Mouse (Mus musculus) embryonic facial prominence, embryonic 11.5 days (tissue): ENCODE measurements around the gene Ddc. TPM values are rescaled to one million over a fixed set of nuclear protein-coding genes. Genes with fewer than 3 reads are reported as not detected.

Source experiments
- ATAC-seq: fragments of 200-750 bp; cut with Nextera tagmentation; replicated peaks from 2 replicates; pipeline ENCODE4 v1.8.0; 2017; ENCODE audit warnings: low read depth; ENCODE audit not compliant: insufficient number of reproducible peaks, low FRiP score, low TSS enrichment
- DNase-seq: peaks from one replicate; pipeline ENCODE4 v3.0.0-alpha.2; 2015; ENCODE audit warnings: low spot score
- H3K27ac ChIP-seq: fragments of 300-500 bp; sonication (generic); replicated peaks from 2 replicates; pipeline ENCODE4 v1.5.1; 2014; ENCODE audit warnings: mild to moderate bottlenecking, low read depth, low read length, control low read depth
- H3K27me3 ChIP-seq: fragments of 300-500 bp; sonication (generic); 2 replicates; pipeline ENCODE4 v1.6.1; 2014; ENCODE audit warnings: mild to moderate bottlenecking, low read length, moderate library complexity, mixed read lengths; ENCODE audit not compliant: control insufficient read depth, insufficient read depth
- H3K36me3 ChIP-seq: fragments of 300-500 bp; sonication (generic); replicated peaks from 2 replicates; pipeline ENCODE4 v1.6.1; 2014; ENCODE audit warnings: low read depth, mild to moderate bottlenecking, low read length, moderate library complexity, mixed read lengths; ENCODE audit not compliant: control insufficient read depth, insufficient read depth
- H3K4me1 ChIP-seq: fragments of 300-500 bp; sonication (generic); 2 replicates; pipeline ENCODE4 v1.6.1; 2014; ENCODE audit warnings: low read length, mixed read lengths; ENCODE audit not compliant: control insufficient read depth, insufficient read depth
- H3K4me2 ChIP-seq: fragments of 300-500 bp; sonication (generic); 2 replicates; pipeline ENCODE4 v1.6.1; 2014; ENCODE audit warnings: low read depth, mild to moderate bottlenecking, control low read depth, low read length, moderate library complexity
- H3K4me3 ChIP-seq: fragments of 300-500 bp; sonication (generic); 2 replicates; pipeline ENCODE4 v1.5.1; 2014; ENCODE audit warnings: low read depth, low read length, control low read depth
- H3K9ac ChIP-seq: fragments of 300-500 bp; sonication (generic); replicated peaks from 2 replicates; pipeline ENCODE4 v1.6.1; 2014; ENCODE audit warnings: mild to moderate bottlenecking, control low read depth, low read length
- H3K9me3 ChIP-seq: fragments of 300-500 bp; sonication (generic); replicated peaks from 2 replicates; pipeline ENCODE4 v1.6.1; 2016; ENCODE audit warnings: mild to moderate bottlenecking, low read length, inconsistent platforms, mixed read lengths; ENCODE audit not compliant: control insufficient read depth
- WGBS: fragments of 180-500 bp; shearing (Covaris S2); extraction: QIAGEN DNeasy Blood & Tissue Kit; methylation state at CpG from one replicate; pipeline ENCODE4 v1.1.7; 2014; 5-methylcytosine and 5-hydroxymethylcytosine counted together
- polyA plus RNA-seq: library from polyadenylated mRNA; unstranded; fragments of >200 nt; fragmentation: Nextera tagmentation; extraction: Ambion mirVana; gene quantifications from 2 replicates; pipeline ENCODE4 v1.2.1, GENCODE M21; 2014

Gene Ddc
- polyA plus RNA-seq, 1 experiment from 2014 or later, result 10.4 TPM

DNA sequence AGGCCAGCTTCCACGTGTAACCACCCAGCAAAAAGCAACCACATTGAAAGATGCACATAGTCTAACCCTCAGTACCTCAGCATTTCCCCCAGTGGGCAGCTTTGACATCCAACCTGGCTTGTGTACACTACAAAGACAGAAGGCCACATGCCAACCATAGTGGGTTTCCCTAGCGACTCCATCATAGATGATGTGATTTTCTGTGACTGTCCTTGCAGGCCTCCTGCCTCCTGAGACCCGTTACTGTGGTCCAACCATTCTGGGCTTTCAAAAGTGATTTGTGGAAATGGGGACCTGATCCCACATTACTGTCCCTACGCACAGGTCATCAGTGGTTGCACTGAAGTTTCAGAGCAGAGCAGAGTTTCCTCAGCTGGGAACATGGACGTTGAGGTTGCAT lies 123.1 kb downstream of the Ddc start:
- Histone ChIP-seq H3K36me3 (no peaks in the 10 kb centered on the region), H3K4me1 (no peaks in the 10 kb centered on the region), H3K4me3 (no peak overlapping the region), H3K27ac (no peak overlapping the region), H3K4me2 (no peak overlapping the region), H3K27me3 (no peaks in the 10 kb centered on the region), H3K9me3 (no peaks in the 10 kb centered on the region), H3K9ac (no peak overlapping the region)
- ATAC-seq, result no peak
- 88% methylated on average over 5 of the region's 5 CpGs for WGBS
- no peak for DNase-seq

DNA sequence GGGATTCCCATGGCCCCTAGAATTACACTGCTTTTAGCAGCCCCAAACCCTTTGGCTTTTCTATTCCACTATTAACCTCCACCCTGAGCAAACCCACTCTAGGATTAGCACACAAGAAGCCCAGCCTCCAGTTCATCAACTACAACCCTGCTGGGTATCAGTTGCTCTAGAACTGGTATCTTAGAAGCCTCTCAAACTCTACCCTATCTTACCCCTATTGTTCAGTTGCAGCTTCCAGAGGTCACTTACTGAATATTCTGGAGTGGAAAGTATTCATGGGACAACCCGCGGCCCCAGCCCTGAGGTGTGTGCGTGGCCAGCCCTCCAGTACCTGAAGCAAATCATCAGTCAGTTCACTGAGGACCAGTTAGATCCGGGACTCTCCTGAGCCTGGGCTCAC lies 123.6 kb downstream of the Ddc start:
- DNase-seq (no peak), ATAC-seq (no peak)
- H3K4me3 ChIP-seq, result no peak overlapping the region
- no peaks in the 10 kb centered on the region for H3K4me1 ChIP-seq
- no peak overlapping the region for H3K27ac ChIP-seq
- H3K4me2 ChIP-seq, result no peak overlapping the region
- H3K36me3 ChIP-seq, result no peaks in the 10 kb centered on the region
- WGBS, result 95% methylated on average over 4 of the region's 4 CpGs
- no peaks in the 10 kb centered on the region for H3K27me3 ChIP-seq
- H3K9ac ChIP-seq, result no peak overlapping the region
- no peaks in the 10 kb centered on the region for H3K9me3 ChIP-seq

DNA sequence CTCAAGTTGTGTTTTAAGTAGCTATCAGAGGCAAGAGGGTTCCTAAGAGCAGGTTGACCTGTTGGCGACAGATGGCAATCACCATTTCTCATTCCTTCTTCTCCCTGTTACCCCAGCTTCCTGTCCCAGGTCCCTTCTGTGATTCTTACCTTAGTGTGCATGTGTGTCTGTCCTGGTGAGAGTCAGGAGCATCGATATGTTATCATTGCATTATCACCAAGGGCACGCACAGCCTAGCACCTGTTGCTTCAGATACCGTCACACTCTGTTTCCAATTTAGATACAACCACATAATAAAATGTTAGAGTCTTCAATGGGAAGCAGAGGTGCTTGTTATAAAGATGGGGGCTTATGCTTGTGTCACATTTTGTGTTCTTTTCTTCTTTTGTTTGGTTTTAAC lies 125.7 kb downstream of the Ddc start:
- 86% methylated on average over 4 of the region's 4 CpGs for WGBS

DNA sequence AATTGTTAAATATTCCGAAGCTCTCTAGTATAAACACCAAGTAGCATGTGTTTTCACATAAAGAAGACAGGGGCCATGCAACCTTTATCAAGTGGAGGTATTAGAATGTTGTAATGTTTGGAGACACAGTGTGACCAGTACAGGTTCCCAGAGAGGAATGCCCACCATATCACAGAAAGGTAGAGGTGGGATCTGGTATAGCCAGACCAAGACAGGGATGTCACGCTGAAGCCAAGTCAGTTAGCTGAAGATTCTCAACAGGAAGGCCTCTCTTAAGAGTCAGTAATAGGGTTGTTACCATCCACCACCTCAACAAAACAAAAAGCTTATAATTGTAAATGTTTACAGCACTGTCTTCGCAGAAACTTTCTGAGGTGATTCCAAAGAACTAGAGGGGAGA lies 127.3 kb downstream of the Ddc start:
- H3K4me3 ChIP-seq, result no peak overlapping the region
- DNase-seq (no peak), ATAC-seq (no peak)
- H3K9me3 ChIP-seq, result no peaks in the 10 kb centered on the region
- no peaks in the 10 kb centered on the region for H3K36me3 ChIP-seq
- no peak overlapping the region for H3K27ac ChIP-seq
- H3K4me2 ChIP-seq, result no peak overlapping the region
- H3K9ac ChIP-seq, result no peak overlapping the region
- H3K4me1 ChIP-seq, result no peaks in the 10 kb centered on the region
- H3K27me3 ChIP-seq, result no peaks in the 10 kb centered on the region
- WGBS, result 87% methylated on average over 3 of the region's 3 CpGs

More for the DNA sequence above, 125.7 kb downstream of the Ddc start:
- Histone ChIP-seq H3K27me3 (no peaks in the 10 kb centered on the region), H3K9me3 (no peaks in the 10 kb centered on the region), H3K4me2 (no peak overlapping the region), H3K4me1 (no peaks in the 10 kb centered on the region), H3K9ac (no peak overlapping the region), H3K36me3 (no peaks in the 10 kb centered on the region), H3K4me3 (no peak overlapping the region), H3K27ac (no peak overlapping the region)
- no peak for ATAC-seq
- DNase-seq, result no peak

DNA sequence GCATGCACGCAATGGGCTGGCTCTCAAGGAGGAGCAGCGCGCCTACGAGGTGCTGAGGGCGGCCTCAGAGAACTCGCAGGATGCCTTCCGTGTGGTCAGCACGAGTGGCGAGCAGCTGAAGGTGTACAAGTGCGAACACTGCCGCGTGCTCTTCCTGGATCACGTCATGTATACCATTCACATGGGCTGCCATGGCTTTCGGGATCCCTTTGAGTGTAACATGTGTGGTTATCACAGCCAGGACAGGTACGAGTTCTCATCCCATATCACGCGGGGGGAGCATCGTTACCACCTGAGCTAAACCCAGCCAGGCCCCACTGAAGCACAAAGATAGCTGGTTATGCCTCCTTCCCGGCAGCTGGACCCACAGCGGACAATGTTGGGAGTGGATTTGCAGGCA lies 128.7 kb downstream of the Ddc start:
- no peaks in the 10 kb centered on the region for H3K36me3 ChIP-seq
- no peak overlapping the region for H3K4me3 ChIP-seq
- WGBS, result 94% methylated on average over 20 of the region's 20 CpGs
- DNase-seq, result no peak
- H3K9ac ChIP-seq, result no peak overlapping the region
- H3K4me1 ChIP-seq, result no peaks in the 10 kb centered on the region
- H3K27me3 ChIP-seq, result no peaks in the 10 kb centered on the region
- no peak for ATAC-seq
- no peaks in the 10 kb centered on the region for H3K9me3 ChIP-seq
- H3K4me2 ChIP-seq, result no peak overlapping the region
- no peak overlapping the region for H3K27ac ChIP-seq

DNA sequence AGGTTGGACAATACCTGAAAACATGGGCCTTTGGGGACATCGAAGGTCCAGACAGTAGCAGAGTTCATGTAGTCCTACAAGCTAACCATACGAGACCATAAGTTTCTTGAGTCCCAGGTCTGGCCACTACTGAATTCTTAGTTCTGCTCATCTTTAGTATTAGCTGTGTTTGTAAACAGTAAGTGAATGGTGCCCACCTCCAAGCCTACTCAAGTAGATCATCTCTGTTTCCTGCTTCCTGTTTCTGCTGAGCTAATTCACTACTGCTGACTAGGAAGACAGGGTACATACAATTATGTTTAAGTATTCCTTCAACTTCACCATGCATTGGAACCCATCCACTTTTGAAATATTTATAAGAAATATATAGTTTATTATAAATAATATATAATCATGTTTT lies 129.9 kb downstream of the Ddc start:
- 85% methylated on average over 2 of the region's 2 CpGs for WGBS
- H3K27ac ChIP-seq, result no peak overlapping the region
- no peak overlapping the region for H3K9ac ChIP-seq
- H3K27me3 ChIP-seq, result no peaks in the 10 kb centered on the region
- no peaks in the 10 kb centered on the region for H3K9me3 ChIP-seq
- H3K4me3 ChIP-seq, result no peak overlapping the region
- no peak for DNase-seq
- ATAC-seq, result no peak
- H3K4me2 ChIP-seq, result no peak overlapping the region
- no peaks in the 10 kb centered on the region for H3K36me3 ChIP-seq
- no peaks in the 10 kb centered on the region for H3K4me1 ChIP-seq

DNA sequence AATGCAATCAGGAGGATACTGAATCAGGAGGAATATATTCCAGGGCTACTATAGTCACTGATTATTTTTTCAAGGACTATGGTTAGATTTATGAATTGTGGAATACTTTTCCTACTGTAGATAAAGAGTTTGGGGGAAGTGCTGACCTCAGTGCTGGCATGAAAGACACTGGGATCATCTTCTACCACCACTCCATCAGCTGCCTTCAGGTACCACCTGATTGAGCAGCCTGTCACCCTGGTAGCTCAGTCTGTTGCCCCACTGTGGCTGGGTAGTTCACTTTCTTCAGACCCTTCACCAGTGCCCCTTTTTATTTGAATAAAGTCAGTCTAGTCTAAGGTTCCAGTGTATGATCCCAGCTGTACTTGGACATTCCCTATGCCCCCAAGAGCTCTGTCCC lies 131.2 kb downstream of the Ddc start:
- DNase-seq (no peak), ATAC-seq (no peak)
- Histone ChIP-seq H3K9ac (no peak overlapping the region), H3K27me3 (no peaks in the 10 kb centered on the region), H3K36me3 (no peaks in the 10 kb centered on the region), H3K4me2 (no peak overlapping the region), H3K4me1 (no peaks in the 10 kb centered on the region), H3K4me3 (no peak overlapping the region), H3K27ac (no peak overlapping the region), H3K9me3 (no peaks in the 10 kb centered on the region)

DNA sequence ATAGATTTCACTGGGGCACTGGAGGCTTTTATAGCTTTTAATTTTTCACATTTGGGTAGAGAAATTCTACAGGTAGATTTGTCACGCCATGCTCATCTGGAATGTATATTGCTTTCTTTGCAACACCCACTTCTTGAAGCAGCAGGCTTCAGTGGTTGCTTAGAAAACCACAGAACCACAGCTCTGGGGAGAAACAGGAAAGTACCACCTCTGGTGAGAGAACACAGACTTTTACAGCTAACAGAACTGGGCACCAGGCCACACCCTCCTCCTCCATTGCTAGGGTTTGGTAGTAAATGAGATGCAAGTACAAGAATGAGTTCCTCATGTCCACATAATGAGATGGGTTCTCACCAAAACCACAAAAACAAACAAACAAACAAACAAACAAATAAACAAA lies 131.8 kb downstream of the Ddc start:
- no peaks in the 10 kb centered on the region for H3K36me3 ChIP-seq
- no peak overlapping the region for H3K27ac ChIP-seq
- H3K4me3 ChIP-seq, result no peak overlapping the region
- no peak for DNase-seq
- no peaks in the 10 kb centered on the region for H3K27me3 ChIP-seq
- no peaks in the 10 kb centered on the region for H3K4me1 ChIP-seq
- 92% methylated on average over 1 of the region's 1 CpGs for WGBS
- H3K9ac ChIP-seq, result no peak overlapping the region
- H3K4me2 ChIP-seq, result no peak overlapping the region
- ATAC-seq, result no peak
- H3K9me3 ChIP-seq, result no peaks in the 10 kb centered on the region

DNA sequence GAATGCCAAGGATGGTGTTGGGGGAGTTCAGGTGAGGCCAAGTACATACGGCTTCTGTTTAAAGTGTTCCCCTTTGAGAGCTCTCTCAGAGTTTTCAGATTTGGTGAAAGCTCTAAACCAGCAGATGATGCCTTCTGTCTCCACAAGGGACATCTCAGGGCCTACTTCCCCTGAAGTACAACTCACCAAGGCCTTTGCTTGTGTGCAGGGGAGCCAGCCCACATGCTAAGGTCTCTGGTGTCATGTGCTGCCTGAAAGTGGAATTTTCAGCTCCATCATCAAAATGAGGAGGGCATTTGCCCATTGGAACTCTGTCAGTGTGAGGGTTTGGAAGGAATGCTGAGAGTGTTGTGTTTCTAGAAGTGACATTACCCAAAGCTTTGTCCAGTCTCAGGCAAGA lies 132.5 kb downstream of the Ddc start:
- WGBS, result 79% methylated on average over 1 of the region's 1 CpGs
- H3K36me3 ChIP-seq, result no peaks in the 10 kb centered on the region
- no peak overlapping the region for H3K4me3 ChIP-seq
- DNase-seq (no peak), ATAC-seq (no peak)
- no peak overlapping the region for H3K4me2 ChIP-seq
- H3K27me3 ChIP-seq, result no peaks in the 10 kb centered on the region
- H3K27ac ChIP-seq, result no peak overlapping the region
- no peaks in the 10 kb centered on the region for H3K9me3 ChIP-seq
- H3K9ac ChIP-seq, result no peak overlapping the region
- H3K4me1 ChIP-seq, result no peaks in the 10 kb centered on the region
